Mouse (Mus musculus): ENCODE data around the gene Hspa2.

- no peak for TF ChIP-seq CTCF (IDR thresholded peaks at IDR 0.05; ENCODE audit: control insufficient read depth, insufficient read depth, insufficient read length)
- no peak for TF ChIP-seq MYOD1 (IDR thresholded peaks at IDR 0.05; ENCODE audit: control insufficient read depth, insufficient read length, low read depth)
These were observed 40.9 kb downstream of the Hspa2 start for GRCm38 (mm10) chr12:76444862-76445261.

All from C2C12 (cell line).